In genomic region chr17:49968467-49969207, GRCm38 (mm10) we compare ENCODE assay signal across 9 mouse cellular contexts.
DNase-seq lines count a peak whose midpoint lies in the region; ATAC-seq and TF ChIP-seq lines count a peak whose summit lies in the region.
"Had no signal": no experiment of that assay in that cellular context is flagged by ENCODE, and none has a peak within 500 bp of the region (broad histone marks: within the 10 kb centered on the region; RNA-seq: fewer than 3 reads in every experiment).

No protein-coding gene starts in this region.

- WGBS in heart, adult 2 months, result 29% methylated on average over 9 of the region's 9 CpGs
- WGBS in heart, embryonic 11.5 days (ENCODE audit: insufficient replicate concordance), result 58% methylated on average over 9 of the region's 9 CpGs
- 72% methylated on average over 9 of the region's 9 CpGs for WGBS in hindbrain, embryonic 10.5 days

- 0 out of 2 replicates have a peak, but pooled peaks have one; percentile 25 for TF ChIP-seq EP300 in heart, adult 2 months (IDR thresholded peaks at IDR 0.05; ENCODE audit: insufficient read depth, low read depth, low read length)

- no peak overlapping the region for H3K4me3 ChIP-seq in heart, adult 2 months
- H3K4me3 ChIP-seq in heart, embryonic 11.5 days (ENCODE audit: low read depth, low read length), result no peak overlapping the region
- no peak overlapping the region for H3K4me3 ChIP-seq in hindbrain, embryonic 10.5 days
- H3K4me3 ChIP-seq: limb, embryonic 15.5 days had no signal

- intact Hi-C loops in heart, adult 2 months (cut with DNase I), result loop anchor here (1.0 to 5.0 kb wide), 2 partner anchors 174 to 269 kb away; no protein-coding TSS in a partner anchor

- H3K36me3 ChIP-seq in heart, adult 2 months (ENCODE audit: control insufficient read depth, insufficient read depth, low read length), result no peaks in the 10 kb centered on the region
- H3K36me3 ChIP-seq in heart, embryonic 11.5 days (ENCODE audit: control insufficient read depth, insufficient read depth, low read length), result no peaks in the 10 kb centered on the region
- H3K36me3 ChIP-seq in hindbrain, embryonic 10.5 days, result no peaks in the 10 kb centered on the region
- H3K36me3 ChIP-seq: limb, embryonic 15.5 days had no signal

- peak; percentile 89 for TF ChIP-seq CTCF in heart, adult 2 months (IDR thresholded peaks at IDR 0.05)

- no peak for TF ChIP-seq POLR2A in heart, adult 2 months (IDR thresholded peaks at IDR 0.05; ENCODE audit: insufficient read depth, low read depth, low read length)

- H3K27me3 ChIP-seq in heart, adult 2 months (ENCODE audit: control insufficient read depth, insufficient read depth, low read length), result no peaks in the 10 kb centered on the region
- H3K27me3 ChIP-seq in heart, embryonic 11.5 days (ENCODE audit: control insufficient read depth, insufficient read depth, low read length), result no peaks in the 10 kb centered on the region
- 0 out of 2 replicates have a peak, but pooled peaks cover 3% of the 10 kb centered on the region for H3K27me3 ChIP-seq in hindbrain, embryonic 10.5 days (ENCODE audit: insufficient read depth, poor library complexity, severe bottlenecking)
- H3K27me3 ChIP-seq: limb, embryonic 15.5 days had no signal

- no peaks in the 10 kb centered on the region for H3K79me2 ChIP-seq in heart, adult 2 months (replicated peaks; ENCODE audit: control insufficient read depth, insufficient read depth, low read length)

- peak overlapping the region; percentile 53 for H3K27ac ChIP-seq in heart, adult 2 months
- H3K27ac ChIP-seq in heart, embryonic 11.5 days (ENCODE audit: low read depth, low read length), result no peak overlapping the region
- no peak overlapping the region for H3K27ac ChIP-seq in hindbrain, embryonic 10.5 days
- H3K27ac ChIP-seq: limb, embryonic 15.5 days had no signal

- H3K9me3 ChIP-seq in heart, embryonic 11.5 days (replicated peaks; ENCODE audit: control insufficient read depth, low read length), result no peaks in the 10 kb centered on the region
- 0 out of 2 replicates have a peak, but pooled peaks cover 5% of the 10 kb centered on the region for H3K9me3 ChIP-seq in hindbrain, embryonic 10.5 days
- H3K9me3 ChIP-seq: limb, embryonic 15.5 days had no signal

- H3K9ac ChIP-seq in heart, adult 2 months (ENCODE audit: low read depth, low read length), result no peak overlapping the region
- no peak overlapping the region for H3K9ac ChIP-seq in heart, embryonic 11.5 days (ENCODE audit: low read depth, low read length)
- H3K9ac ChIP-seq: limb, embryonic 15.5 days had no signal

- ATAC-seq in heart, embryonic 11.5 days (replicated peaks; ENCODE audit: insufficient number of reproducible peaks, low FRiP score, low TSS enrichment), result no peak

- peak; percentile 69 to 72 for DNase-seq in heart, adult 2 months
- peak; percentile 54 for DNase-seq in c-Kit-negative CD71-positive TER-119-positive erythroid progenitor cells, embryonic 14.5 days (ENCODE audit: low read depth, low spot score)
- peak; percentile 27 for DNase-seq in fibroblast of lung, adult 2 months (ENCODE audit: low read depth)
- peak; percentile 47 for DNase-seq in hindbrain, embryonic 10.5 days (ENCODE audit: low spot score)
- DNase-seq in left cerebral cortex, adult 18-20 months (ENCODE audit: low spot score in 2 of 2), result peak; percentile 59 to 65
- peak; percentile 53 for DNase-seq in mesoderm, embryonic 11.5 days (ENCODE audit: low read depth, low spot score)
- peak; percentile 61 for DNase-seq in right cerebral cortex, postnatal 4 days

- peaks cover 3% of the 10 kb centered on the region for H3K4me1 ChIP-seq in heart, adult 2 months (ENCODE audit: control insufficient read depth, insufficient read depth, low read length)
- H3K4me1 ChIP-seq in heart, embryonic 11.5 days (ENCODE audit: control insufficient read depth, insufficient read depth, low read length), result no peaks in the 10 kb centered on the region
- no peaks in the 10 kb centered on the region for H3K4me1 ChIP-seq in hindbrain, embryonic 10.5 days (replicated peaks)
- H3K4me1 ChIP-seq: limb, embryonic 15.5 days had no signal

- no peak overlapping the region for H3K4me2 ChIP-seq in heart, embryonic 11.5 days
- H3K4me2 ChIP-seq: limb, embryonic 15.5 days had no signal
